In the genomic region with DNA sequence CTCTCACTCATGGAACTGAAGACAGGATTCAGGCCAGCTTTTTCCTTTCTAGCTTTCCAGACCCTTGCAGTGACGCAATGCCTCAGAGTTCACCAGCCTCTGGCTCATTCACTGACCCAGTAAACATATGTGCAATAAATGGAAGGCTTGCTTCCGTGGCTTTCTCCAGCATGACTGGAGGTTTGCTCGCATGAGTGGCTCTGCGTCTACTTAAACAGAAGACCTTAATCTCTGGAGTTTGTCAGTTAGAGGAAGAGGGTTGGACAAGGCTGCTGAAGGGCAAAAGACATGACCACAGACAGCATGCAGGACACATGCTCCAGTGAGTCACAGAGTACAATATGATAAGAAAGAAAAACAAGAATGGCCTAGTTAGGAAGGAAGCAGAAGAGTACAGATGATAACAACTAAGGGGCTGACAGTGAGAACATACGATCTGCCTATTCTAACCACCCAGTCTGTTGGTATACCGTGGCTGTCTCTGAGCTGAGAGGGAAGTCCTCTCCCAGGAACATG, we compare ENCODE assay signal across 10 mouse cellular contexts. TPM values are rescaled to one million over a fixed set of nuclear protein-coding genes. Genes with fewer than 3 reads are reported as not detected.
DNase-seq lines count a peak whose midpoint lies in the region; ATAC-seq and TF ChIP-seq lines count a peak whose summit lies in the region.
"Had no signal": no experiment of that assay in that cellular context is flagged by ENCODE, and none has a peak within 500 bp of the region (broad histone marks: within the 10 kb centered on the region; RNA-seq: fewer than 3 reads in every experiment).

No protein-coding gene starts in this region.

- WGBS in heart, embryonic 10.5 days: 12% methylated on average over 6 of the region's 6 CpGs
- WGBS in cerebellum, adult 2 months: 49% methylated on average over 6 of the region's 6 CpGs
- 59% methylated on average over 6 of the region's 6 CpGs for WGBS in forebrain, embryonic 14.5 days

- H3K9me3 ChIP-seq in heart, embryonic 10.5 days: no peaks in the 10 kb centered on the region
- H3K9me3 ChIP-seq in forebrain, embryonic 14.5 days (replicated peaks; ENCODE audit: control insufficient read depth, low read length): no peaks in the 10 kb centered on the region
- H3K9me3 ChIP-seq: embryonic facial prominence, embryonic 12.5 days had no signal

- H3K36me3 ChIP-seq in heart, embryonic 10.5 days: no peaks in the 10 kb centered on the region
- H3K36me3 ChIP-seq in forebrain, embryonic 14.5 days (ENCODE audit: control insufficient read depth, insufficient read depth, low read length): no peaks in the 10 kb centered on the region
- H3K36me3 ChIP-seq: embryonic facial prominence, embryonic 12.5 days had no signal

- 0 out of 2 replicates have a peak overlapping the region, but pooled peaks have one; percentile 52 for H3K27ac ChIP-seq in heart, embryonic 10.5 days
- no peak overlapping the region for H3K27ac ChIP-seq in cerebellum, adult 2 months (ENCODE audit: insufficient read depth, low read length)
- H3K27ac ChIP-seq in forebrain, embryonic 14.5 days (ENCODE audit: low read depth, low read length): no peak overlapping the region
- H3K27ac ChIP-seq: embryonic facial prominence, embryonic 12.5 days had no signal

- no peak for TF ChIP-seq CTCF in cerebellum, adult 2 months (IDR thresholded peaks at IDR 0.05; ENCODE audit: borderline replicate concordance, insufficient read depth, low read depth, low read length)

- intact Hi-C loops in heart, postnatal 25 days (cut with DNase I): no loop called here

- peaks cover 30% of the 10 kb centered on the region for H3K4me1 ChIP-seq in heart, embryonic 10.5 days
- no peaks in the 10 kb centered on the region for H3K4me1 ChIP-seq in cerebellum, adult 2 months (ENCODE audit: control insufficient read depth, insufficient read depth, low read length)
- H3K4me1 ChIP-seq in forebrain, embryonic 14.5 days (ENCODE audit: control insufficient read depth, insufficient read depth, low read length): no peaks in the 10 kb centered on the region
- H3K4me1 ChIP-seq: embryonic facial prominence, embryonic 12.5 days had no signal

- H3K9ac ChIP-seq in forebrain, embryonic 14.5 days (ENCODE audit: low read length): no peak overlapping the region
- H3K9ac ChIP-seq: embryonic facial prominence, embryonic 12.5 days had no signal

- H3K4me3 ChIP-seq in heart, embryonic 10.5 days: no peak overlapping the region
- no peak overlapping the region for H3K4me3 ChIP-seq in cerebellum, adult 2 months (replicated peaks; ENCODE audit: insufficient read depth, low read depth, low read length)
- no peak overlapping the region for H3K4me3 ChIP-seq in forebrain, embryonic 14.5 days (ENCODE audit: low read depth, low read length)
- H3K4me3 ChIP-seq: embryonic facial prominence, embryonic 12.5 days had no signal

- peaks cover 14% of the 10 kb centered on the region; the same call in 1 of the 2 replicates for H3K27me3 ChIP-seq in heart, embryonic 10.5 days (ENCODE audit: insufficient read depth, poor library complexity, severe bottlenecking)
- H3K27me3 ChIP-seq in cerebellum, adult 2 months (ENCODE audit: control insufficient read depth, insufficient read depth, low read length): no peaks in the 10 kb centered on the region
- H3K27me3 ChIP-seq in forebrain, embryonic 14.5 days (replicated peaks; ENCODE audit: control insufficient read depth, insufficient read depth, low read length): no peaks in the 10 kb centered on the region
- H3K27me3 ChIP-seq: embryonic facial prominence, embryonic 12.5 days had no signal

- no peak for ATAC-seq in forebrain, embryonic 14.5 days

- no peak for TF ChIP-seq POLR2A in cerebellum, adult 2 months (IDR thresholded peaks at IDR 0.05; ENCODE audit: borderline replicate concordance, insufficient read depth, low read length)

- peak; percentile 95 for DNase-seq in heart, adult 11 months
- DNase-seq in heart, postnatal 25 days (ENCODE audit: low spot score): no peak
- peak; percentile 80 for DNase-seq in heart, embryonic 10.5 days (ENCODE audit: low spot score)
- peak; percentile 54 for DNase-seq in kidney, postnatal 14 days
- DNase-seq in skeletal muscle tissue, adult 2 months (ENCODE audit: low read depth, low spot score): peak; percentile 14
- no peak for DNase-seq in cerebellum, adult 2 months
- no peak for DNase-seq in forebrain, embryonic 14.5 days (ENCODE audit: low spot score)
- no peak for DNase-seq in cerebellum, adult 9-11 months

- H3K4me2 ChIP-seq in forebrain, embryonic 14.5 days (ENCODE audit: low read length): no peak overlapping the region
- H3K4me2 ChIP-seq: embryonic facial prominence, embryonic 12.5 days had no signal

RNA-seq across cellular contexts. Expression of gene Slc17a4, which starts 1.0 kb away (rescaled TPM):
- not detected for total RNA-seq in heart, postnatal 25 days (2021)
- polyA plus RNA-seq in heart, embryonic 10.5 days (2016; fragmentation: Nextera tagmentation; extraction: Ambion mirVana): 0.10 TPM in 1 of 2 replicates, not detected in the other
- polyA plus RNA-seq in cerebellum, adult 2 months (2012; rRNA removed): not detected in 2 replicates
- not detected in 2 replicates for polyA plus RNA-seq in forebrain, embryonic 14.5 days (2014; fragmentation: Nextera tagmentation; extraction: Ambion mirVana)
- total RNA-seq: left cerebral cortex, postnatal 10 days had no signal
- polyA plus RNA-seq: embryonic facial prominence, embryonic 12.5 days had no signal

RNA-seq across cellular contexts. Expression of gene Hist1h2ba, which starts 20.1 kb away (rescaled TPM):
- not detected for total RNA-seq in heart, postnatal 25 days (2021)
- polyA plus RNA-seq in heart, embryonic 10.5 days (2016; fragmentation: Nextera tagmentation; extraction: Ambion mirVana): not detected in 2 replicates
- polyA plus RNA-seq in cerebellum, adult 2 months (2012; rRNA removed): not detected in 2 replicates
- polyA plus RNA-seq in forebrain, embryonic 14.5 days (2014; fragmentation: Nextera tagmentation; extraction: Ambion mirVana): not detected in 2 replicates
- total RNA-seq: left cerebral cortex, postnatal 10 days had no signal
- polyA plus RNA-seq: embryonic facial prominence, embryonic 12.5 days had no signal

RNA-seq across cellular contexts. Expression of gene Hist1h2aa, which starts 20.4 kb away (rescaled TPM):
- not detected for total RNA-seq in heart, postnatal 25 days (2021)
- not detected in 2 replicates for polyA plus RNA-seq in heart, embryonic 10.5 days (2016; fragmentation: Nextera tagmentation; extraction: Ambion mirVana)
- not detected in 2 replicates for polyA plus RNA-seq in cerebellum, adult 2 months (2012; rRNA removed)
- polyA plus RNA-seq in forebrain, embryonic 14.5 days (2014; fragmentation: Nextera tagmentation; extraction: Ambion mirVana): not detected in 2 replicates
- total RNA-seq: left cerebral cortex, postnatal 10 days had no signal
- polyA plus RNA-seq: embryonic facial prominence, embryonic 12.5 days had no signal

RNA-seq across cellular contexts. Expression of gene Slc17a1, which starts 46.3 kb away (rescaled TPM):
- not detected for total RNA-seq in heart, postnatal 25 days (2021)
- polyA plus RNA-seq in heart, embryonic 10.5 days (2016; fragmentation: Nextera tagmentation; extraction: Ambion mirVana): not detected in 2 replicates
- polyA plus RNA-seq in cerebellum, adult 2 months (2012; rRNA removed): not detected in 2 replicates
- not detected in 2 replicates for polyA plus RNA-seq in forebrain, embryonic 14.5 days (2014; fragmentation: Nextera tagmentation; extraction: Ambion mirVana)
- total RNA-seq: left cerebral cortex, postnatal 10 days had no signal
- polyA plus RNA-seq: embryonic facial prominence, embryonic 12.5 days had no signal

Comparison
In these comparisons a context has a peak if more than half of its experiments do, and no peak if none do; other contexts are left out.
1. DNase-seq: peak in heart, adult 11 months (single experiment), heart, embryonic 10.5 days (single experiment), kidney, postnatal 14 days (single experiment) and skeletal muscle tissue, adult 2 months (single experiment); none in heart, postnatal 25 days (single experiment), cerebellum, adult 2 months (0 of 2), forebrain, embryonic 14.5 days (single experiment) and cerebellum, adult 9-11 months (single experiment).